Mouse (Mus musculus) gastrocnemius, adult 18-20 months (tissue): ENCODE data around the gene Trmu. TPM values are rescaled to one million over a fixed set of nuclear protein-coding genes. Genes with fewer than 3 reads are reported as not detected.
"Not testable (repeated sequence)": the region's sequence is repeated elsewhere in the genome, so short reads cannot be mapped to it uniquely, and the experiment has no call there.

ENCODE experiments used
- DNase-seq: peaks from one replicate; pipeline ENCODE4 v3.0.0; 2021; ENCODE audit warnings: low spot score
- long read RNA-seq, 2 experiments: library from polyadenylated mRNA; stranded (forward); transcript quantifications; one replicate each; pipeline ENCODE4 v2.0.0; 2021
- total RNA-seq, 2 experiments: library from RNA; stranded (reverse); gene quantifications; 2 replicates each; pipeline ENCODE4 v1.2.3; 2021

Gene Trmu
- total RNA-seq: 1 to 10 TPM; 8.2 to 9.4 TPM
- long read RNA-seq, experiment 1, partial matches to known transcripts: 0 of 8 reads
- long read RNA-seq, experiment 1, other reads (novel, unspliced or antisense): 5 of 8 reads
- long read RNA-seq, experiment 2, transcript Trmu-201 (11 exons, 1,526 nt): major isoform, 6 of 11 reads
- long read RNA-seq, experiment 2, partial matches to known transcripts: 0 of 11 reads
- long read RNA-seq, experiment 2, other reads (novel, unspliced or antisense): 5 of 11 reads

DNA sequence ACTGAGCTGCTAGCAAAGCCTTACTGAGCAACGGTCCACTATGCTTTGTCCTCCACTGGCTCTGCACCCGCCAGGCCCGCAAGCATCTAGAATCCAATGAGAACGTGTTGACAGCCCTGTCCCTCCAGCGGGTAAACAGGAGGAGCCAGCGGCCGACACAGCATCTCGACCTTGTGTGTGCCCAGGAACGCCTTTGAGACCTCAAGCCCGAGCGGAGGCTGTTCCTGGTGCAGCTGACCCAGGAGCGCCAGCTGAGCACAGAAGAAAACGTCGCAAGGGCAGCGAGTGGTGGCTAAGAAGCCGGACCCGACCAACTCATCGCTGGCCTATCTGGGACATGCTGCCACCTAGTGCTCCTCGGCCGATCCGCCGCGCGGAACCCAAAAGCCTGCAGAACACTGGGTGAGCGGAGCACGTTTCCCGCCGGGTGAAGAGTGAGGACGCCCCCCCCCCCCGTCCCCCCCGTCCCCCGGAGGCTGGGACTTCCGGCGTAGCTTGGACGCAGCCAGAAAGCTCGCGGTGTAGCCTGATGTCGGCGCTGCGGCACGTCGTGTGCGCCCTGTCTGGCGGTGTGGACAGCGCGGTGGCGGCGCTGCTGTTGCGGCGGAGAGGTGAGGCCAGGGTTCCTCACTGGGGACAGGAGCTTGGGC lies at the start of gene Trmu:
Trmu (plus strand) TSS at position 465 of the 650 bp plus-strand sequence.
- DNase-seq: peak; percentile 89

DNA sequence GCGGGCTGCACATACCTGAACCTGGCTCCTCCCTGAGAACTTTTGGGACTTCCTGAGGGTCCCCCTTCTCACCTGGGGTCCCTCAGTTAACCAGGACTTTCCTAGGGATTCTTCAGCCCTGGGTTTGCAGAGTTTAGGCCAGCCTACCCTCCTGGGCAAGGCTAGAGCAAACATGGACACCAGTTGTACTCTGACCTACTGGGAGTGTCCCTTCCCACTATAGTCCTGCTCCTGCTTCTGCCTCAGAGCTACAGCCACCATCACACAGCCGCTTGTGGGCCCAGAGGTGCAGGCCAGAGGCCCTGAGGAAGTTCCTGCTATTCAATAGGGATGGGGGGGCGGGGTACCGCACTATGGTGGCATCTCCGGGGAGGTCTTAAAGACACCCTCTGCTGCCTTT lies 49.6 kb upstream of the Trmu start:
- DNase-seq: no peak

DNA sequence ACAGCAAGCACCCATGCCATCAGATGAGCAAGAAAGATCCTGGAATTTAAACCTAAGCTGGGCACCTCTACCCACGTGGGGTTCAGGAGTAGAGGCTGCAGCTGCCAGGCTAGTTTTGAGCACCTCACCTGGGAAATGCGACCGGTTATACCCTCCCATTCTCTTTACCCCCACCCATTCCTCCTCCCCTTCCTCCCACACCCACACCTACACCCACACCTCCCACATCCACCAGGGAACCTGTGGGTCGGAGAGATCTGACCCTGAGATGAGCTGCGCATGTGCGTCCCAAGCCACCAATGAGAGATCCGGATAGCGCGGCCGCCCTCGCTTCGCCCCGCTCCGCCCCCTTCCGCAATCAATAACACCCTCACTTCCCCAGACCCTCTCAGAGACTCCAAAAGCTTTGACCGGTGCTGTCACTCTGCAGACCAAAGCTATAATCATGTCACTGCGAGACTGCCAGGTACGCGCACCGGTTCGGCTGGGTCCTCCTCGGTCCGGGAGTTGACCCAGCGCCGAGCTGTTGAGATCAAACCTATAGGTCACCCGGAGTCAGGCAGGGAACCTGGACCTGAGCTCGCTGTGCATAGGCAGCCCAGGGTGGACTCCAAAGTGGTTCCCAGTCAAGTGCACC lies 47.0 kb upstream of the Trmu start, which contains the start of gene Ttc38:
Ttc38 (plus strand) TSS at position 353 of the 637 bp plus-strand sequence.
- peak; percentile 82 for DNase-seq

DNA sequence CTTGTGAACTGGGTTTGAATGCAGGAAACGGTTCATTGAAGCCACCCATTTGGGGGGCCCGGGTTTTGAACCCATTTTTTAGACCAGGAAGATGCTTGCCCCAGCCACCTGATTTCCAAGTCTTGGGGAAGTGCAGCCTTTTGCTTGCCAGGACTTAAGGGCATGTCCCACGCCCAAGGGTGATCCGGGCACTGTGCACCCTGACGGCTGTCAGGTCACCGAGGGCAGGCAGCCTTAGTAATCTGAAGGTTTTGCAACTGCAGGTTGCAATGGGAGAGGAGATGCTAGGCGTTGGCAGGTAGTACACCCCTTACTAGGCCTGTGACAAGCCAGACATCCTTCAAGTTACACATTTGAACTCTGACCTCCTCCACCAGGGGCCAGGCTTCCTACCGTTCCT lies 46.5 kb upstream of the Trmu start:
- no peak for DNase-seq

DNA sequence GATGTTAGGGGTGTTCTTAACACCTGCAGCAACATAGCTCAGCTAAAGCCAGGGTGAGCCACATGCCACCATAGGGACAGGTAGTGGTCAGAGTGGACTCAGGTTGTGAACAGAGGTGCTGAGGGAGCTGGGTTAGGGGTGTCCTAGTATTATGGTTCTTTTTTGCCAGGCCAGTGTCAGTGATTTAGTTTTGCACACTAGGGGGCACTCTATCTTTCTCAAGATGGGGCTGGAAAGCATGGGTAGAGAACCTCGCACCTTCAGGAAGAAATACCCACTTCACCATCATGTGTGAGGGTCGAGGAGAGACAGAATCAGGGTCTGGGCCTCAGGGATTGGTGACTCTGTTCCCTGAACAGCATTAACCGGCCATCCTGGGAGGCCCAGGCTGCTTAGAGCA lies 43.8 kb upstream of the Trmu start:
- DNase-seq: no peak

DNA sequence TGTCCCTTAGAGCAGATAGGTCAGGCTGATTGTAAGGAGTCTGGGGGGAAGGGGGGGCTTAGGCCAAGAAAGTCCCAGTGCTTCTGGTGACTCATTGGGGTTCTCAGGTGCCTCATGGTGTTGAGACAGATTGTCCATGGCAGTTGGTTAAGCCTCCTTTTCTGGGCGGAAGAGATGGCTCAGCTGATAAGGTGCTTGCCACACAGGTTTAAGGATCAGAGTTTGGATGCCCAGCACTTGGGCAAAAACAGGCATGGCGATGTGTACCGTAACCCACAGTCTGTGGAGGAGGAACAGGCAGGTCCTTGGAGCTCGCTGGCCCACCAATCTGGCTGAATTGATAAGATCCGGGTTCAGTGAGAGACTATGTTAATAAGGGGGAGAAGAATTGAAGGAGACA lies 42.2 kb upstream of the Trmu start:
- DNase-seq: no peak

DNA sequence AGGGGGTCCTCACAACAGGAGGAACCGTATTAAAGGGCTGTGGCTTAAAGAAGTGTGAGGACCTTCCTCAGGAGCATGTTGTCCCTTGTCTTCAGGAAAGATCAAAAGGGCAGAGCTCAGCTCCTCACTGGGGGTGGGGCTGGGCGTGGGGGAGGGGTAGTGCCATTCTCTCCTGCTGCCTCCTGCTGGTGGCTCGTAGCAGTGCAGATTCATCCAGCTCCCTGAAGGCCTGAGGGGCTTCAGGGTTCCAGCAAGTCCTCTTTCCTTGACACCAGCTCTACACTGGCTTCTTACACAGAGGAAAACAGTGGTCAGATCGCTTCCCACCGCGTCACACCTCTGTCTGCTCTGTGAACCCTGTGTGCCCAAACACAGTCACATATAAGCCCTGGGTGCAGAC lies 38.1 kb upstream of the Trmu start:
- no peak for DNase-seq

DNA sequence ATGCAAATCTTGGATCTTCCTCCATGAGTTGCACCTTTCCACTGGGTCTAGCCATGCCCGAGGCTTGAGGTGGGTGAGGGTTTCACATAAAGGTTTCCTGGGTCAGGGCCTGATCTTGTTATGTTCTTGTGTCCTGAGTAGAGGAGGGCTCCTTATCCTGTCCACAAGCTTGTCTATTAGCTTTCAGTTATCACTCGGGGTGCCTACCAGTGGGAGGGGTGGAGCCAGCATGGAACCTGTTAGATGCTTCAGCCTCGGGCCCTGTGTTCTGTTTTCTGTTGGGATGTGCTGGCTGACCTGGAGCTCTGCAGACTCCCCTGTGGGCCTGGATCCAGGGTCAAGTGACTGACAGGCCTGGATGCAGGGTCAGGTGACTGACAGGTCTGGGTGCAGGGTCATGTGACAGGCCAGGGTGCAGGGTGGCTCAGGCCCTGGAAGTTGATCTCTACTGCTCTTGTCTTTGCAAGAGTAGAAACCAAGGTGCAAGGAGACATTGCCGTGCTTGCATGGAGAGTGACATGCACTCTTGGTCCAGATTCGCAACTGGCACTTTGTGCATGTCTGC lies 37.2 kb upstream of the Trmu start:
- peak; percentile 8 for DNase-seq

DNA sequence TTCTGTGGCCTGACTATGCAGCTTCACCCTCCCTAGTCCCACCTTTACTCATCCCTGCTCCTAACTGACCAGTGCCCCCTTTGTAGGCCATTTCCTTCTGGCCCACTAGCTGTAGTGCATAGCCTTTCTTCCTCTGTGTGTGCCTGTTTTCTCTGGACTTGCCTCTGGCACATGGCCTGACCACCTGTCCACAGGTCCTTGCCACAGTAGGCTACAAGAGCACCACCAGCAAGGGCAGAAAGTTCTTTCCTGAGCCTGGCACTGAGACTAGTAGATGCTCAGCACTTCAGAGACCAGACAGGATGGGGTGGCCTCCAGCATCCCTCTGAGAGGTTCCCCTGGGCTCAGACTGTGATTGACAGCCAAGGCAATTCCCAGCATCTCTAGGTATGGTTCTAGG lies 34.0 kb upstream of the Trmu start:
- no peak for DNase-seq

DNA sequence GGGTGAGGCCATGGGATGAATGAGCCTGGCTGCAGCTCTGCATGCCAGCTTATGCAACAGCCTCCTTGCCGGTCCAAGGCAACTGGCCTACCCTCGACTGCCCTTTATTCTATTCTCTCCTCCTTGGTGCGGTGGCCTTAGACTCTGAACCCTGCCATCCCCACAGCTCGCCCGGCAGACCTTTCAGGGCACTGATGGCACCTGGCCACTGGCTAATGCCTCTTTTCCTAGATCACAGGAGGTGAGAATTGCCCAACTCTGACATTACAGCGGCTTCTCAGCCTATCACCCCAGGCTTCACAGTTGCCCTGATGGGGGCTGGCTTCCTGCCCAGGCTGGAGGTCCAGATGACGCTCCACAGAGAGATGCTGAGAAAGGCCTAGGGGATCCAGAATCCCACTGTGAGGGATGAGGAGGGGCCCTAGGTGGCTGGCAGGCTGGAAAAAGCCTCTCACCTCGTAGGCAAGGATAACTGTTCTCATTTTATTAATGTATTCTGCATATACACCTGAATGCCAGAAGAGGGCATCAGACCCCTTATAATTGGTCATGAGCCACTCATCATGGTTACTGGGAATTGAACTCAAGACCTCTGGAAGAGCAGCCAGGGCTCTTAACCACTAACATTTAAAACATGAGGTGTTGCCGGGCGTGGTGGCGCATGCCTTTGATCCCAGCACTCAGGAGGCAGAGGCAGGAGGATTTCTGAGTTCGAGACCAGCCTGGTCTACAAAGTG lies 27.3 kb upstream of the Trmu start:
- no peak for DNase-seq

DNA sequence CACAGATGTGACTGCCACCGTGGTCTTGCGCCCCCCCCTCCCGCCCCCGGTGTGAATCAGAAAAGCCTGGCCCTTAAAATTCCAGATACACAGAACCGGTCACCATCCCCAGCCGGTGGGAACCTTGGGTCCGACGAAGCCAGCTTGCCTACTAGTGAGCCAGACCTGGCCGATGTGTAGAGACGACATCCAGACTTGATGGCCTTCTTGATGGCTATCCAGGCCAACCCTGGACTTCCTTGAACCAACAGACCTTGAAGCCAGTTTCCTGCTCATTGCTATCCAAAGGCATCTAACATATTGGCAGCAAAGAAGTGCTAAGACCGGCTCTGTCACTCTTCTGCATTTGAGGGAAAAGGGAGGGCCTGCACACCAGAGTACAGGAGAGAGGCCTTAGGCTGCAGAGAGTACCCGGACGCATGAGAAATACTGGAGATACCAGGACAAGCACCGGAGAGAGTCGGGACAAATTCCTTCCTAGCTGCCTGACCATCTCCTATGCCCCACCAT lies 20.1 kb upstream of the Trmu start:
- DNase-seq: no peak

DNA sequence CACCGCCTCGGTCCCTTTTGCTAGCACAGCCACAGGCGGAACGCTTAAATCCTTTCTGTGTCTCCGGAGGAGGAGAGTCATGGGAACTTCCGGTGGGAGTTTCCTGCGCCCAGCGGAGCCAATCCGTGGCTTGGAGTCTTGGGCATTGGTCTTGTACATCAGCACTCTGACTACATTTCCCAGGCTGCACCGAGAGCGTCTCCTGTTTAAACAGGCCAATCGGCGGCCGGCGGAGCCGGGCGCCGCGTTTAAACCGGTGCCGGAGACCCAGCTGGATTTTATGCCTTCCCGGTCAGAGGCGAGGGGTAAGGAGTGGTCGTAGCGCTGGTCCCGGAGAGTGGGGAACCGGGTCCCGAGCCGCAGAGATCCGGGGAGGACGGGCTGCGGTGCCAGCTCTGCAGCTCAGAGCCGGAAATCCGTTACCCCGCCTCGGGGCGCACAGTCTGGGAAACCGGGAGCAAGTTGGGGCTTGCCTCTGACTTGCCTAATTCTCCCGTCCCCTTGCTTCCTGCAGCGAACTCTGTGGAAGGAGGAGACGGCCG lies 19.6 kb upstream of the Trmu start, which contains the start of gene Gtse1:
Gtse1 (plus strand) TSS at position 256 of the 542 bp plus-strand sequence.
- peak; percentile 96 for DNase-seq

DNA sequence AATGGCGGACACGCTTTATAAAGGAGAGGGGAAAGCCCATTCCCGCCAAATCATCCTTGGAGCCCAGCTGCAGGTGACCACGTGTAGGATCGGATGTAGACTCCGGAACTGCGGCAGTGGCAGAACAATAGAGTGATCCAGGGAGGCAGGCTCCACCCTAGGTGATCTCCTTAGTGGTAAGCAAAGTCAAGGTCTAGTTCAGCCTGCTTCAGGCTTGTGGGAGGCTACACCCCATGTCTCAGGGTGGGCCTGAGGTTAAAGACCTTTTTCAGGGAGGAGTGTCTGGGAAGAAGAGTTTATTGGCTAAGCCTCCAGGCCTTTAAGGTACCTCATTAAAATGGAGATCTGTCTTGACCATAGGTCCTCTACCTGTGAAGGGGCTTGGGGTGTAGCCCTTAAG lies 13.2 kb upstream of the Trmu start:
- not testable (repeated sequence) for DNase-seq

DNA sequence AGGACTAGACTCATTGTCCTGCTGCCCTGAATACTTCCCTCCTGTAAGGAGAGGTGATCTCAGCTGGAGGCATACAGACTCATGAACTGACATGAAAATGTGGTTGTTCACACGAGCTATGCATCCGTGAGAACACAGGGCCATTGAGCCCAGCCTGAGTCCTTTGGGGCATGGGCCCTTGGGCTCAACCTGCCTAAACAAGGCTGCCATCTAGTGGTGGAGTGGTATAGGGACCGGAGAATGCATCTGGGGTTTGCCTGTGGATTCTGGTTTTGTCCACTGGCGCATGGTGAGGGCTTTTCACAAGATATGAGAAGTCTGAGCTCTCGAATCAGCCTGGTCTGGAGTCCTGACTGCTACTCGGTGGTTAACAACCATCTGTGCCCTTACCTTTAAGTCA lies 11.4 kb upstream of the Trmu start:
- DNase-seq: peak; percentile 77

DNA sequence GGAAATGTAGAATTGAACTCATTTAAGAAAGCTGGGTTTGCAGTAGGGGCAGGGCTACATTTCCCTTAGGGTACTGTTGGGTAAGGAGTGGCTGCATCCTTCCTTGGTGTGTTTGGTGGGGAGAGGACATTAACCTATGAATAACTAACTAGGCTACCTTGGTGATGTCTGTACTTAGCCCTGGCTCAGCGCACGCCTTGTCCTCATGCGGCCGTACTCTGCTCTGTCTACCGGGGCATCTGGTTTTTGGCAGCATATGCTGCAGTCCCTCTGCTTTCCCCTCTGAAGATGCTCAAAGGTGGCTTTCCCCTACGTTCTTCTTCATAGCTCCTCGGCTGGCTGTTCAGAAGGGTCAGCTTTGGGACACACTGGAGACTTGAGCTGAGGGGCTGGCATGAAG lies 1.8 kb upstream of the Trmu start:
- no peak for DNase-seq

DNA sequence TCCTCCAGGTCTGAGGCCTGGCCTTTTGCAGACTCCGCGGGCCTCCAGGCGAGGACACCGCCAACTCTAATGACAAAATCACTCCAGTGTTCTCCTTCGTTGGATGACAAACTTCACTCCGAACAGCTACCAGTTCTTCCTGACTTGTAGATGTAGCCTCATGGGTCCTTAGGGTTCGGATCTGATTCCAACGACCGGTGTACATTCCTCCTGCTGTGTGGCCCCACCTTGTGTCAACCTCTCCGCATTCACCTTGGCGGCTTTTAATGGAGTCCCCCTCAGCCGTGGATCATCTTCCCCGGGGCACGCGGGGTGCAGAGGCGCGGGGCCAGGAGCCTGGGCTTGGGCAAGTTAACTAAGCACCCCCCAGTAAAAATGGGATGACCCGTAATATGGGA lies 385 bp downstream of the Trmu start:
- DNase-seq: no peak

DNA sequence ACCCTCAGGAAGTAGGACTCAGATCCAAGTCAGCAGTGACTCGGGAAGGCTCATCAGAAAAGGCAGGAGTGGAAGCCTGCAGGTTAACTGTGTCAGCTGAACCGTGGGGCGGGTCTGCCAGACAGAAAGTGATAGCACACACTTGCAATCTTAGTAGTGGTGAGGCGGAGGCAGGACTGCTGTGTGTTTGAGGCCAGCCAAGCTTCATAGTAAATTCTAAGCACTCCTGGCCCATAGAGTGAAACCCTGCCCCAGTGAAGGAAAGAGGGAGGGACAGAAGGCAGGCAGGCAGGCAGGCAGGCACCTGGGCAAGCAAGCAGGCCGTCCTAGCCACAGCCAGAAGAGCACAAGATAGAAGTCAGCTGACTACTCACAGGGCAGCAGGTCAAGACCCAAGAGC lies 6.5 kb downstream of the Trmu start:
- DNase-seq: peak; percentile 66

DNA sequence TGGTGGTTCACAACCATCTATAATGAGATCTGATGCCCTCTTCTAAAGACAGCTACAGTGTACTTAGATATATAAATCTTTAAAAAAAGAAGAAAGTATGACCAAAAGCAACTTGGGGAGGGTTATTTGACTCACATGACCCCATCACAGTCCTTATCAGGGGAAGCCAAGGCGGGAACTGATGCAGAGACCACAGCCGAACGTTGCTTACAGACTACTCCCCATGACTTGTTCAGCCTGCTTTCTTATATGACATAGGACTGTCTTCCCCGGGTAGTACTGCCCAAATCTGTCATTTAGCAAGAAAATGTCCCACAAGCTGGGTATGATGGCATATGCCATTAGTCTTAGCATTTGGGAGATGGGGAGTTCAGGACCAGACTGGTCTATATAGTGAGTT lies 10.1 kb downstream of the Trmu start:
- DNase-seq: no peak

DNA sequence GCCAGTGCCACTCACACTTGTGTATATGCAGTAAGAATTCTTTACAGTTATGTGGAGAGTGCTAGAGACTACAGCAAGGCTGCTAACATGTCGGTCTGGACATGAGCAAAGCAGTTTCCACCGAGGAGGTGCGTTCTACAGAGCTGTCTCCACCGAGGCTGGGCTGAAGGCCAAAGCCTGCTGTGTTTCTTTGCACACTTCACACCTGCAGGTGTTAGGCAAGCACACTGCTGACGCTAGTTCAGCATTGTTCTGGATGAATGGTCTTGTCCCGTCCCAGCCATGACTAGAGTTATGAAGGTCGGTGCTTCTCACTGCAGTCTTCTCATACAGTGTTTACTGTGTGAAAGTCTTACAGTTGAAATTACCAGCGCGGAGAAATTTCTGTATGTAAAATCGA lies 12.9 kb downstream of the Trmu start:
- DNase-seq: no peak

DNA sequence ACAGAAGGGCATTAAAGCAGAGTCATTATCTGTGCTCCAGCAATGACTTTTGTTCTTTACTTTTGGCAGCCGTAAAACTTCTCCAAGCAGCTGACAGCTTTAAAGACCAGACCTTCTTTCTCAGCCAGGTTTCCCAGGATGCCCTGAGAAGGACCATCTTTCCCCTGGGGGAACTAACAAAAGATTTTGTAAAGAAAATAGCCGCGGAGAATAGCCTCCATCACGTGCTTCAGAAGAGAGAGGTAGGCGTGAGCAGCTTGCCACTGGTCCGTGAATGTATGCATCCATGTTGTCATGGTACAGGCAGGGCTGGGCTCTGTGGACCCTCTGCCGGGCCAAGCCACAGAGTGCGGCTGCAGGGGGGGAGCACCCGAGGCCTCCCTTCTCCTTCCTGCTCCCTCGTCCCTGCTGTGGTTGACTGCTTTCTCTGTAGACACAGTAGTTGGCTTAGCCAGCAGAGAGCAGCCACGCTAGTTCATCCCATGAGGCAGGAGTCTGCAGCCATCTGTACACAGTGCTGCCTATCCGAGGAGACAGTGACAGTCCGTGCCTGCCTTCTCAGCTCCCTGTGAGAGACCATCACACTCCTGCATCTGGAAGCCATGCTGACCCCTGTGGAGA lies 13.5 kb downstream of the Trmu start:
- DNase-seq: no peak

DNA sequence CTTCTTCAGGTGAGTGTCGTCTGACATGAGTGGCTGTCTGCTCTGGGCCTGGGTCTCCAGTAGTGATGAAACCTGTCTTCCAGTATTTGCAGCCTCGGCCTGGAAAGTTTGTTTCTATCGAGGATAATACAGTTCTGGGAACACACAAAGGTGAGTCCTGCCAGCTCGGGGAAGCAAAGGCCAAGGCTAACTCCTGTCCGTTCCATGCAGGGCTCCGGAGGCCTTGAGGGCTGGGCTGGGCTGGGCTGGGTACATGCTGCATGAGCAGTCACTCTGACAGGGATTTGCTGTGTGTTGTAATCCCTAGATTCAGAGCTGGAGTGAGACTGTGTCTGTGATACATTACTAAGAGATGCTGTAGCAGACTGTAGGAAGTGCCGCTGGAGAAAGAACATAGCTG lies 14.8 kb downstream of the Trmu start:
- DNase-seq: no peak
